Mouse (Mus musculus) small intestine, adult 2 months (tissue): ENCODE results near the gene Pdia2. TPM values are rescaled to one million over a fixed set of nuclear protein-coding genes. Genes with fewer than 3 reads are reported as not detected.

Experiments
- H3K27ac ChIP-seq: fragments of 200-500 bp; 2 replicates; pipeline ENCODE4 v1.5.1; 2012; ENCODE audit warnings: low read depth, low read length, control low read depth, inconsistent platforms; ENCODE audit not compliant: insufficient read depth
- H3K27me3 ChIP-seq: fragments of 200-500 bp; 2 replicates; pipeline ENCODE4 v1.6.1; 2012; ENCODE audit warnings: mild to moderate bottlenecking, moderate library complexity, low read length, inconsistent platforms; ENCODE audit not compliant: control insufficient read depth, insufficient read depth
- H3K36me3 ChIP-seq: fragments of 200-500 bp; 2 replicates; pipeline ENCODE4 v1.6.1; 2012; ENCODE audit warnings: mild to moderate bottlenecking, low read length, control low read depth, inconsistent platforms; ENCODE audit not compliant: control insufficient read depth, insufficient read depth
- H3K4me1 ChIP-seq: fragments of 200-500 bp; 2 replicates; pipeline ENCODE4 v1.6.1; 2012; ENCODE audit warnings: low read length, inconsistent platforms, mixed read lengths; ENCODE audit not compliant: control insufficient read depth, insufficient read depth, insufficient read length
- H3K4me3 ChIP-seq: fragments of 200-500 bp; 2 replicates; pipeline ENCODE4 v1.5.1; 2012; ENCODE audit warnings: low read depth, mild to moderate bottlenecking, control low read depth, inconsistent platforms, low read length, moderate library complexity
- CTCF ChIP-seq: fragments of 200-500 bp; IDR thresholded peaks from 2 replicates; pipeline ENCODE4 v1.5.1; 2012; ENCODE audit warnings: low read depth, mild to moderate bottlenecking, control low read depth, inconsistent platforms, low read length, moderate library complexity, mixed read lengths; ENCODE audit not compliant: insufficient replicate concordance, insufficient read length; ENCODE audit errors: extremely low read depth
- POLR2A ChIP-seq: fragments of 200-500 bp; IDR thresholded peaks from 2 replicates; pipeline ENCODE4 v1.6.1; 2012; ENCODE audit warnings: low read depth, mild to moderate bottlenecking, control low read depth, inconsistent platforms, low read length, moderate library complexity
- WGBS: fragments of 180-500 bp; shearing (Covaris S2); methylation state at CpG from one replicate; pipeline ENCODE4 v1.1.7; 2018; 5-methylcytosine and 5-hydroxymethylcytosine counted together
- polyA plus RNA-seq: library from polyadenylated mRNA; depleted of rRNA; stranded (reverse); fragments of >200 nt; gene quantifications from 2 replicates; pipeline ENCODE4 v1.2.3, GENCODE M21; 2012

Gene Pdia2
- polyA plus RNA-seq, 1 experiment = 1.6 TPM

DNA sequence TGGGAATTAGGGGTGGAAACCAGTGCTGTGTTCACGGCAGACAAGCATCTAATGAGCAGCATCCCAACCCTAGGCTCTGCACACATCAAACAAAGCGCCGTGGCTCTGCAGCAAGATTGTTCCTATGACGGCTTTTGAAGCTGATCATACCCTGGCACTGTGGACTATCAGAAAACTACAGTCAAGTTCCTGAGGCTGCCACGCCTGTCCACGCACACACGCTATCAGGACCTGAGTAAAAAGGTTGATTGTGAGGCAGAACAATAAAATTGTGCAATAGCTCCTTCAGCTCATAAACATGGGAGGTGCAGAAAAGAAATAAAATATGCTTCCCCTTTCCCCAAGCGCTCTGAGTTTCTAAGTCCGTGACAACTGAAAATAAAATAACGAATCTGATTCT lies 38.8 kb upstream of the Pdia2 start:
- peaks cover 3% of the 10 kb centered on the region; the same call in 1 of the 2 replicates for H3K36me3 ChIP-seq
- H3K4me3 ChIP-seq = no peak overlapping the region
- no peak for TF ChIP-seq CTCF
- TF ChIP-seq POLR2A = no peak
- H3K27ac ChIP-seq = peak overlapping the region; percentile 99
- H3K4me1 ChIP-seq = peaks cover 18% of the 10 kb centered on the region
- WGBS = 23% methylated on average over 10 of the region's 10 CpGs
- no peaks in the 10 kb centered on the region for H3K27me3 ChIP-seq

DNA sequence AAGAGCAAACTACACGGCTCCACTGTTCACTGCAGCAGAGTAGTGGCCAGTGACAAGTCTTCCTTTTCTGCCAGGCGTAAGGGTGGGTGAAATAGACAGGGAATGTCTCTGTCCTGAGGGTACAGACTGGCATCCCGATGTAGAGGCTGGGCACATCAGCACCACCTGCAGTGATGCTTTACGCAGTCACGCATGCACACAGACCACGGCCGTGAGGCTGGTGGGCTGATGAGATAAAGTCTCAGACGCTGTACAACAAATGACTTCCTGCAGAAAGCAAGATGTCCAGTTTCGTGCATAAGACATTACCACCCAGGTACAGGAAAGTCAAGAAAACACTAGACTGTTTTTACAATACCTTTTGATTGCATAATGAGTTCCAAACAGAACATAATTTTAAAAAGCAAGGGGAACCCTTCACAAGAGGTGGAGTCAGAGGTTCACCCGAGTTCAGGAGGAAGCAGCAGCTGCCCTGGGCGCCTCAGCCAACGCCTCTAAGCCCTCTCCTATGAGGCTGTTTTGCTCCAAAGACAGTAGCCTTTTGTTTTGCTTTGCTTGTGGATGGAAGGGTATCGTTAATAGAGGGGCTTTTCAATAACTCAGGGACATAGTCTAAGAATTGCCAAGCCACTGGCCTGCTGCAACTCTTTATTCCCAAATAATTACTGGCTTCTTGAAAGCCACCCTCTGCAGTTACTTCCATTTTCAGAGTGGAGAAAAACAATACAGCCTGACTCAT lies 36.4 kb upstream of the Pdia2 start:
- peaks cover 18% of the 10 kb centered on the region for H3K4me1 ChIP-seq
- H3K36me3 ChIP-seq = peaks cover 15% of the 10 kb centered on the region
- H3K27ac ChIP-seq = peak overlapping the region; percentile 99
- H3K27me3 ChIP-seq = no peaks in the 10 kb centered on the region
- TF ChIP-seq POLR2A (no peak), CTCF (no peak)
- H3K4me3 ChIP-seq = no peak overlapping the region
- WGBS = 21% methylated on average over 13 of the region's 13 CpGs

DNA sequence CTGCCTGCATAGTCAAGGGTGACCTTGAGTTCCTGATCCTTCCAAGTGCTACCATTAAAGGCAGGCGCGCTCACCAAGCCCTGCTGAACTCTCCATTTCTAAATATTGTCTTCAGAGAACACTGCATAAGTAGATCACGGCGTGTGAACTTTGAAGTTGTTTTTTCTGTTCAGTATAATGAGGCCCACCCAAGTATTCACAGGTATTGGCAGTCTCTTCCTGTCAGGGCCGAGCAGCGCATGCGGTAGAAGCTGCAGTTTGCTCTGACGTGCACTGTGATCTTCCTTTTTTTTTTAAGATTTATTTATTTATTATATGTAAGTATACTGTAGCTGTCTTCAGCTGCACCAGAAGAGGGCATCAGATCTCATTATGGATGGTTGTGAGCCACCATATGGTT lies 35.5 kb upstream of the Pdia2 start:
- TF ChIP-seq CTCF (no peak), POLR2A (no peak)
- Histone ChIP-seq H3K36me3 (peaks cover 18% of the 10 kb centered on the region), H3K4me1 (peaks cover 18% of the 10 kb centered on the region), H3K4me3 (no peak overlapping the region), H3K27ac (peak overlapping the region; percentile 10; the same call in 1 of the 2 replicates), H3K27me3 (no peaks in the 10 kb centered on the region)
- 63% methylated on average over 8 of the region's 8 CpGs for WGBS

DNA sequence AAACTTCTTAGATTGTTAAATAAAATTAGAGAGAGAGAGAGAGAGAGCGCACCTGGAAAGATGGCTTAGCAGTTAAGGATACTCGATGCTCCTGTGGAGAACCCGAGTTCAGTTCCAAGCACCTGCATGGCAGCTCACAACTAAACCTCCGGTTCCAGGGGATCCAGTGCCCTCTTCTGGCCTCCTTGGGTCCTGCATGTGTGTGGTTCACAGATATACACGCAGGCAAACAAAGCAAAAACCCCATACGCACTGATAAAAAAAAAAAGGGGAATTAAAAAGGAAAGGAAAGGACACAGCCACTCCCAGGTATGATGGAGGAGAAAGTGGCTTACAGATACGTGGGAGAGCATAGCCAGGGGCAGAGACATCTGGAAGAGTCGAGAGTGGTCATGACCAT lies 34.0 kb upstream of the Pdia2 start:
- TF ChIP-seq CTCF (peak; percentile 61; the same call in 1 of the 2 replicates), POLR2A (no peak)
- 89% methylated on average over 8 of the region's 8 CpGs for WGBS

DNA sequence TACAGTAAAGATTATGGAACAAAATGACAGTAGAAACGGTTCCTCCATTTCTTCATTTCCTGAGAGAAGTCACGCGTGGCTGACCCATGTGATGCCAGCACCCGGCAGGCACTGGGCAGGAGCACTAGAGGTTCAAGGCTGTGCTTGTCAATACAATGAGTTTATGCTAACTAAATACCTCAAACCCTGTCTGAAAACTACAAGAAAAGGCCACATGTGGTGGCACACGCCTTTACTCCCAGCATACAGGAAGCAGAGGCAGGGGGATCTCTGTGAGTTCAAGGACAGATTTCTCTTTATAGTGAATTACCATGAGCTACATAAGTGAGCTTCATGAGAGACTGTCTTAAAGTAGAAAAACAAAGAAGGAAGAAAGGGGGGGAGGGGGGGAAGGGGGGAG lies 32.3 kb upstream of the Pdia2 start:
- TF ChIP-seq POLR2A = no peak
- TF ChIP-seq CTCF = no peak
- no peak overlapping the region for H3K27ac ChIP-seq
- H3K27me3 ChIP-seq = no peaks in the 10 kb centered on the region
- peaks cover 17% of the 10 kb centered on the region for H3K36me3 ChIP-seq
- peaks cover 9% of the 10 kb centered on the region for H3K4me1 ChIP-seq
- 82% methylated on average over 5 of the region's 5 CpGs for WGBS
- no peak overlapping the region for H3K4me3 ChIP-seq

More for the DNA sequence above, 34.0 kb upstream of the Pdia2 start:
- peaks cover 17% of the 10 kb centered on the region for H3K36me3 ChIP-seq
- peaks cover 12% of the 10 kb centered on the region for H3K4me1 ChIP-seq
- H3K27ac ChIP-seq = no peak overlapping the region
- no peak overlapping the region for H3K4me3 ChIP-seq
- H3K27me3 ChIP-seq = no peaks in the 10 kb centered on the region

DNA sequence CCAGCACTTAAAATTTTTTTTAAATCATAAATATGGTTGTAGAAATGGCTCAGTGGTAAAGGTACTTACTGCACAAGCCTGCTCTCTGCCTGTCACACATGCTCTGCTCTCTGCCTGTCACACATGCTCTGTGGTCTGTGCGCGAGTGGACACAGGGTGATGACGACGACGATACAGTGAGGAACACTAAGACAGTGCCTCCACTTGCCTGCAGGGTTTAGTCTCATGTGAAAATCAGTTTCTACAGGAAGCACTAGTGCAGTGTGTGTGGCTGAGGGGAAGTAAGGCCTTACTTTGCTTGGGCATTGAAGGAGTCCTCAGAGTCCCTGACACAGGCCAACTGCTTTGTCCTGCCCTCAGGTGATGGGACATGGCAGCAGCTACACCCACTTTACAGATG lies 30.9 kb upstream of the Pdia2 start:
- TF ChIP-seq CTCF (no peak), POLR2A (no peak)
- Histone ChIP-seq H3K27ac (no peak overlapping the region), H3K27me3 (no peaks in the 10 kb centered on the region), H3K36me3 (peaks cover 17% of the 10 kb centered on the region), H3K4me1 (peaks cover 13% of the 10 kb centered on the region; the same call in 1 of the 2 replicates), H3K4me3 (no peak overlapping the region)
- 92% methylated on average over 5 of the region's 5 CpGs for WGBS

DNA sequence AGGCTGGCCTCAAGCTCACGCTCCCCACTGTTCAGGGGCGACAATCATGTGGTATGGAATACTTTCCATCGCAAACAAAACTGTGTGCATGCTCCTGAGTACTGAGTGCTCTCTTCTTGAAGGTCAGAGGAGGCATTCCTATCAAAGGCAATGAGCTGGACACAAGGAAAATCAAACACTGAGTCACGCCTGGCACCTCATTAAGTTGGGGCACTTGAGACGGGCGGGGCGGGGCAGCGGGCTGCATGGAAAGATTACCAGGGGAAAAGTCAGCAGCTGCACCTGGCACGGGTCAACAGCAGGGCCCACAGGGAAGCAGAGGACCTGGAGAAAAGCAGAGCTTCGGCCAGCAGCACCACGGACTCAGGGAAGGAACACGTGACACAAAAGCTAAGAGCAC lies 26.3 kb upstream of the Pdia2 start:
- H3K4me3 ChIP-seq = no peak overlapping the region
- H3K27me3 ChIP-seq = no peaks in the 10 kb centered on the region
- H3K27ac ChIP-seq = peak overlapping the region; percentile 75
- H3K36me3 ChIP-seq = peaks cover 11% of the 10 kb centered on the region
- WGBS = 18% methylated on average over 12 of the region's 12 CpGs
- TF ChIP-seq POLR2A (no peak), CTCF (no peak)
- peaks cover 24% of the 10 kb centered on the region; the same call in 1 of the 2 replicates for H3K4me1 ChIP-seq
